Mouse (Mus musculus) hindbrain, embryonic 11.5 days (tissue): ENCODE data around the gene Rell1. TPM values are rescaled to one million over a fixed set of nuclear protein-coding genes. Genes with fewer than 3 reads are reported as not detected.
A peak's percentile ranks its signal among the peaks of the same experiment; 100 is the strongest.

ENCODE experiments used
- ATAC-seq: fragments of 200-750 bp; cut with Nextera tagmentation; 2 replicates; pipeline ENCODE4 v1.8.0; 2017; ENCODE audit warnings: mild to moderate bottlenecking, moderate TSS enrichment, moderate library complexity; ENCODE audit not compliant: low FRiP score
- DNase-seq: peaks from one replicate; pipeline ENCODE4 v3.0.0-alpha.2; 2015; ENCODE audit warnings: low spot score
- H3K27ac ChIP-seq: fragments of 300-500 bp; sonication (generic); 2 replicates; pipeline ENCODE4 v1.5.1; 2014; ENCODE audit warnings: mild to moderate bottlenecking, low read depth, low read length
- H3K27me3 ChIP-seq: fragments of 300-500 bp; sonication (generic); 2 replicates; pipeline ENCODE4 v1.6.1; 2014; ENCODE audit warnings: mild to moderate bottlenecking, low read length, moderate library complexity, mixed read lengths; ENCODE audit not compliant: control insufficient read depth, insufficient read depth
- H3K36me3 ChIP-seq: fragments of 300-500 bp; sonication (generic); 2 replicates; pipeline ENCODE4 v1.6.1; 2014; ENCODE audit warnings: mild to moderate bottlenecking, low read length, moderate library complexity, mixed read lengths; ENCODE audit not compliant: control insufficient read depth, insufficient read depth
- H3K4me1 ChIP-seq: fragments of 300-500 bp; sonication (generic); replicated peaks from 2 replicates; pipeline ENCODE4 v1.6.1; 2014; ENCODE audit warnings: low read length, mixed read lengths; ENCODE audit not compliant: control insufficient read depth, insufficient read depth
- H3K4me2 ChIP-seq: fragments of 300-500 bp; sonication (generic); replicated peaks from 2 replicates; pipeline ENCODE4 v1.6.1; 2014; ENCODE audit warnings: mild to moderate bottlenecking, low read depth, low read length
- H3K4me3 ChIP-seq: fragments of 300-500 bp; sonication (generic); 2 replicates; pipeline ENCODE4 v1.5.1; 2014; ENCODE audit warnings: low read depth, low read length
- H3K9ac ChIP-seq: fragments of 300-500 bp; sonication (generic); 2 replicates; pipeline ENCODE4 v1.6.1; 2014; ENCODE audit warnings: low read depth, low read length
- H3K9me3 ChIP-seq: fragments of 300-500 bp; sonication (generic); 2 replicates; pipeline ENCODE4 v1.6.1; 2016; ENCODE audit warnings: low read length; ENCODE audit not compliant: control insufficient read depth
- WGBS: fragments of 180-500 bp; shearing (Covaris S2); extraction: QIAGEN DNeasy Blood & Tissue Kit; methylation state at CpG from one replicate; pipeline ENCODE4 v1.1.7; 2014; 5-methylcytosine and 5-hydroxymethylcytosine counted together
- polyA plus RNA-seq: library from polyadenylated mRNA; unstranded; fragments of >200 nt; fragmentation: Nextera tagmentation; extraction: Ambion mirVana; gene quantifications from 2 replicates; pipeline ENCODE4 v1.2.1, GENCODE M21; 2014

Gene Rell1
- polyA plus RNA-seq, 1 experiment from 2014 or later: 10.2 TPM

- no peaks in the 10 kb centered on the region for H3K27me3 ChIP-seq
- no peak overlapping the region for H3K9ac ChIP-seq
- no peaks in the 10 kb centered on the region; the same call in none of the 2 replicates for H3K4me1 ChIP-seq
- 29% methylated on average over 2 of the region's 2 CpGs for WGBS
- DNase-seq (no peak), ATAC-seq (no peak)
- H3K4me3 ChIP-seq: no peak overlapping the region
- H3K27ac ChIP-seq: no peak overlapping the region
- H3K4me2 ChIP-seq: no peak overlapping the region
- H3K36me3 ChIP-seq: no peaks in the 10 kb centered on the region
- no peaks in the 10 kb centered on the region for H3K9me3 ChIP-seq
These were observed 2.3 kb upstream of the Rell1 start for GRCm38 (mm10) chr5:63970991-63971390.

GRCm38 (mm10) chr5:63970281-63970732, 1.6 kb upstream of the Rell1 start:
- no peaks in the 10 kb centered on the region for H3K9me3 ChIP-seq
- H3K9ac ChIP-seq: no peak overlapping the region
- ATAC-seq: no peak
- no peaks in the 10 kb centered on the region for H3K36me3 ChIP-seq
- WGBS: 5% methylated on average over 7 of the region's 7 CpGs
- H3K4me2 ChIP-seq: no peak overlapping the region
- no peaks in the 10 kb centered on the region for H3K27me3 ChIP-seq
- H3K4me3 ChIP-seq: no peak overlapping the region
- no peak overlapping the region for H3K27ac ChIP-seq
- H3K4me1 ChIP-seq: no peaks in the 10 kb centered on the region; the same call in none of the 2 replicates
- DNase-seq: no peak

GRCm38 (mm10) chr5:63969476-63970112, 897 bp upstream of the Rell1 start:
- ATAC-seq (no peak), DNase-seq (peak; percentile 39)
- Histone ChIP-seq H3K9ac (no peak overlapping the region), H3K27me3 (no peaks in the 10 kb centered on the region), H3K4me3 (no peak overlapping the region), H3K36me3 (no peaks in the 10 kb centered on the region), H3K9me3 (no peaks in the 10 kb centered on the region), H3K4me1 (no peaks in the 10 kb centered on the region; the same call in none of the 2 replicates), H3K27ac (peak overlapping the region; percentile 11; the same call in 1 of the 2 replicates), H3K4me2 (peak overlapping the region; percentile 69; the same call in 1 of the 2 replicates)
- WGBS: 33% methylated on average over 5 of the region's 5 CpGs

GRCm38 (mm10) chr5:63967591-63968141, 1.0 kb downstream of the Rell1 start:
- H3K9me3 ChIP-seq: no peaks in the 10 kb centered on the region
- DNase-seq (peak; percentile 44), ATAC-seq (no peak)
- no peak overlapping the region for H3K27ac ChIP-seq
- H3K4me1 ChIP-seq: no peaks in the 10 kb centered on the region; the same call in none of the 2 replicates
- peak overlapping the region; percentile 66 for H3K4me3 ChIP-seq
- WGBS: 5% methylated on average over 12 of the region's 12 CpGs
- no peaks in the 10 kb centered on the region for H3K36me3 ChIP-seq
- peak overlapping the region; percentile 67 for H3K9ac ChIP-seq
- peak overlapping the region; percentile 69 for H3K4me2 ChIP-seq
- H3K27me3 ChIP-seq: no peaks in the 10 kb centered on the region

- Histone ChIP-seq H3K36me3 (no peaks in the 10 kb centered on the region), H3K4me2 (no peak overlapping the region), H3K27ac (no peak overlapping the region), H3K4me3 (no peak overlapping the region), H3K9ac (no peak overlapping the region), H3K9me3 (no peaks in the 10 kb centered on the region), H3K4me1 (no peaks in the 10 kb centered on the region; the same call in none of the 2 replicates), H3K27me3 (no peaks in the 10 kb centered on the region)
- no peak for DNase-seq
- WGBS: 89% methylated on average over 4 of the region's 4 CpGs
- no peak for ATAC-seq
These were observed 2.3 kb downstream of the Rell1 start for GRCm38 (mm10) chr5:63966379-63966778.

- ATAC-seq (no peak), DNase-seq (no peak)
- WGBS: 100% methylated on average over 1 of the region's 1 CpGs
- no peak overlapping the region for H3K4me2 ChIP-seq
- no peaks in the 10 kb centered on the region for H3K36me3 ChIP-seq
- H3K27me3 ChIP-seq: no peaks in the 10 kb centered on the region
- no peak overlapping the region for H3K4me3 ChIP-seq
- no peaks in the 10 kb centered on the region; the same call in none of the 2 replicates for H3K4me1 ChIP-seq
- H3K9ac ChIP-seq: no peak overlapping the region
- no peaks in the 10 kb centered on the region for H3K9me3 ChIP-seq
- no peak overlapping the region for H3K27ac ChIP-seq
These were observed 2.8 kb downstream of the Rell1 start for GRCm38 (mm10) chr5:63965946-63966345.

- ATAC-seq: no peak
- H3K4me3 ChIP-seq: no peak overlapping the region
These were observed 4.1 kb downstream of the Rell1 start for GRCm38 (mm10) chr5:63964576-63964975.

GRCm38 (mm10) chr5:63961726-63962125, 7.0 kb downstream of the Rell1 start:
- H3K9me3 ChIP-seq: no peaks in the 10 kb centered on the region
- 88% methylated on average over 10 of the region's 10 CpGs for WGBS
- no peak overlapping the region for H3K9ac ChIP-seq
- no peak overlapping the region for H3K4me2 ChIP-seq
- ATAC-seq (no peak), DNase-seq (no peak)
- H3K36me3 ChIP-seq: no peaks in the 10 kb centered on the region
- H3K4me1 ChIP-seq: no peaks in the 10 kb centered on the region
- H3K4me3 ChIP-seq: no peak overlapping the region
- no peaks in the 10 kb centered on the region for H3K27me3 ChIP-seq
- H3K27ac ChIP-seq: no peak overlapping the region

More at GRCm38 (mm10) chr5:63964576-63964975, 4.1 kb downstream of the Rell1 start:
- 63% methylated on average over 8 of the region's 8 CpGs for WGBS
- no peaks in the 10 kb centered on the region for H3K9me3 ChIP-seq
- H3K36me3 ChIP-seq: no peaks in the 10 kb centered on the region
- H3K4me1 ChIP-seq: no peaks in the 10 kb centered on the region; the same call in 1 of the 2 replicates
- DNase-seq: no peak
- H3K4me2 ChIP-seq: no peak overlapping the region
- H3K27me3 ChIP-seq: no peaks in the 10 kb centered on the region
- no peak overlapping the region for H3K27ac ChIP-seq
- no peak overlapping the region for H3K9ac ChIP-seq

- Histone ChIP-seq H3K4me1 (no peaks in the 10 kb centered on the region), H3K9me3 (no peaks in the 10 kb centered on the region), H3K27ac (no peak overlapping the region), H3K4me2 (no peak overlapping the region), H3K4me3 (no peak overlapping the region), H3K9ac (no peak overlapping the region), H3K27me3 (no peaks in the 10 kb centered on the region), H3K36me3 (no peaks in the 10 kb centered on the region)
- ATAC-seq: no peak
- no peak for DNase-seq
- WGBS: 92% methylated on average over 10 of the region's 10 CpGs
These were observed 8.1 kb downstream of the Rell1 start for GRCm38 (mm10) chr5:63960565-63960964.
